Mouse (Mus musculus): ENCODE results near the gene Neurl1b.

The Neurl1b gene

DNA sequence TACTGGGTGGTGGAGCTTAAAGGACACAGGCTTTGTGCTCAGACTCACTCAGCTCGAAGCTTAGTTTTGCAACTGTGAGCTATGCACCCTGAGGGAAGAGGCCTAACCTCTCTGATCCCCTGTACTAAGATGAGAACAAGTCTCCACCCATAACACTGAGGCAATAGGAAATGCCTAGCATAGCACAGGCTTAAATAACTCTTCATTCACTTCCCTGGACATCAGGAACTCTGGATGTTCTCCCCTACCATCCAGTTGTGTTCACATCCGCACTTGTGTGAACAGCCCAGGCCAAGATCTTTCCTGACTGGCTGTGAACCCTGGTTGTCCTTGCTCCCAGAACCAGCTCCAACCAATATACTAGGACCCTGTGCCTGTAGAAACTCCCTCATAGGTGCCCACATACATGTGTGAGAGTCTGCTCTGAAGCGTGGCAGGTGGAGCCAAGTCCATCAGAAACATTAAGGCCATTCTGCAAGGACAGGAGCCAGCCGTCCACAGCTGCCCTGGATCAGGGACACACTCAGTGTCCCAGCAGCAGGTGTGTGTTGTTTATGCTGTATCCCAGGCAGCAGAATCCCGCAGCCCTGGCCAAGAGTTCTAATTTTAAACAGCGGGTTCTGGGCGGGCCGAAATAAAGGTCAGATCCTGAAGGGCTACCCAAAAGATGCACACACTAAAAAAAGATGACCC, 74.2 kb downstream of the Neurl1b start:
- ATAC-seq (ENCODE audit: insufficient number of reproducible peaks, low FRiP score, low TSS enrichment), result no peak

DNA sequence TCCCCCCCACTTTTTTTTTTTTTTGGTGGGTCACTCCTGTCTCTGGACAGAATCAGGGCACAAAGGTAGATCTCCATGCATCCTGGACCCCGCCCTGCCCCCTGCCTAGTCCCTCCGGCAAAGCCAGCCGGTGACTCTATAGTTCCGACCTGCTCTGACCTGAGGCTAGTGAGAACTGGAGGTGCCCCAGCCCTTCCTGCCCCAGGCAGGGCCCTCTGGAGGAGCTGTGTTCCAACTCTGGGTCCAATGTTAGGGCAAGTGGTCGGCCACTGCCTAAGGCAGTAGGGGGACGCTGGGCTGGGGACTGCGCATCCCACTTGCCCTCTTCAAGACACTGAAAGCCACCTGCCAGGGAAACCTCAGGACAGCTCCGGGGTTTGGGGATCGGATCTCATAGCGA, 75.4 kb downstream of the Neurl1b start:
- ATAC-seq (ENCODE audit: insufficient number of reproducible peaks, low FRiP score, low TSS enrichment), result no peak

DNA sequence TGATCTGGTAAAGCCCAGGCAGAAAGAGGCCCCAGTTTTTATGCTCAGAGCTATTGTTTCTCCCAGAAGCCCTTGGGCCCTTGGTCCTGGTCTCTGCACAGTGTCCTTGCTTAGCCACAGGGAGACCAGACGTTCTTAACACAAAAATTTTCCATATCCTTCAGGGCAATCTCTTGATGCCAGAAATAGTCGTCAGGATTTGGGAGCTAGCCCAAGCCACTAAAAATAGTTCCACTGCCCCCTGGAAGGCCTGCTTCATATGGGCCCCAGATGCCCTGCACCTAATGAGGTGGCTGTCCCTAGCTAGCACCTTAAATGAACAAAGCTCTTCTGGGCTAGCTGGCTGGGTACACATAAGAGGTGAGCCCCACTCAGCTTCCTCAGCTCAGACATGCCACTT, 76.3 kb downstream of the Neurl1b start:
- ATAC-seq (ENCODE audit: insufficient number of reproducible peaks, low FRiP score, low TSS enrichment), result no peak

DNA sequence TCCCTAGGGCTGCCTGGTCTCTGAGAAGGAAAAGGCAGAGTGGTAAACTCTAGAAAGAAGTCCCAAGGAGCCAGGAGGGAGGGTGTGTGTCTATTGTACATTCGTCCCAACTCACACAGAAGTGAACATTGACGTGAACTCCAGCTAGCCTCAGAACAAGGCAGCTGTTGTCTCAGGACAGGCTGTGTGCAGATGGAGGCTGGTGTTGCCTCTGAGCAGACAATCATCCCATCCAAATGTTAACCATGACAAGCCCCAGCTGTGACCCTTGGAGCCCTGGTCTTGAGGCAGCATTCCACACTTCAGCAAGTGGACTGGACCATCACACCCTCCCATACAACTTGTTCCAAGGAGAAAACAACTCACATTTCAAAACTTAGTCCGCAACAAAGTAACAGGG, 77.6 kb downstream of the Neurl1b start:
- no peak for ATAC-seq (ENCODE audit: insufficient number of reproducible peaks, low FRiP score, low TSS enrichment)

DNA sequence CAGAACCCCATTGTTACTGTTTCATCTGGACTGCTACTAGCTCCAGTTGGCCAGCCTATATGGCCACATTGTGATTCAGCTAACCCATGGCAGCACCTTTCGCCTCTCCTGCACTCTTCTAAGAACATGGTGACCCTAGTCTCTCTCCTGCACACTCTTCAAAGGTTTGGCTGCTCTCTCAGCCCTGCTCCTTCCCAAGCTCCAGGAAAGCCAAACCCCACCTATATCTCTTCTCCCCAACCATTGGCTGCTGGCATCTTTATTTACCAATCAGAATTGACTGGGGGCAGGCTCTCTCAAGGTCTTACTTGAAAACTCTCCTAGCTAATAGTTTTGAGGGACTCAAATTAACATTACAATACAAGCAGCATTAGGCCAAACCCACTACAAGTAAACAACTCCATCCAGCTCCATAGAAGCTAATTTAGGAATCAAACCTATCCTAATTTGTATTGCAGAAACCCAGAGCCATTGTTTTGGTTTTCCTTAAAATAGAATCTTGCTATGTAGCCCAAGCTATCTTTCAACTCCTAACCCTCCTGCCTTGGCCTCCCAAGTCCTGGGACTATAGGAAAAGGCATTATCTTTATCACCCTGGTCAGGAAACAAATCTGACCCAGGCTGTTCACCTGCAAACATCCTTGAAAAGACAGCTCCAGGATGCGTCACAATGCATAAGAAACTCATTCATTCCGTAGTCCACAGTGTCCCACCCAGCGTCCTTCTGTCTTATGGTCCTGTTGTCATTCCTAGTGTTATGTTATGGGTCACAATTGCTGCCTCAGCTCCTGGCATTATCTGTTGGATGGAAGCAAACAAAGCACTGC, 80.2 kb downstream of the Neurl1b start:
- no peak for ATAC-seq (ENCODE audit: insufficient number of reproducible peaks, low FRiP score, low TSS enrichment)

Data from cerebellum, adult (tissue).